In genomic region chr6:90688003-90688402, GRCm38 (mm10) we compare ENCODE assay signal across 28 mouse cellular contexts.
A peak's percentile ranks its signal among the peaks of the same experiment; 100 is the strongest.
DNase-seq lines count a peak whose midpoint lies in the region; ATAC-seq and TF ChIP-seq lines count a peak whose summit lies in the region.
"Had no signal": no experiment of that assay in that cellular context is flagged by ENCODE, and none has a peak within 500 bp of the region (broad histone marks: within the 10 kb centered on the region; RNA-seq: fewer than 3 reads in every experiment).

No protein-coding gene starts in this region.

- peaks cover 76% of the 10 kb centered on the region for H3K4me1 ChIP-seq in heart, embryonic 13.5 days
- H3K4me1 ChIP-seq: midbrain, embryonic 10.5 days; midbrain, embryonic 15.5 days had no signal

- no peak for ATAC-seq in heart, embryonic 13.5 days (ENCODE audit: extremely low read depth, insufficient number of reproducible peaks, low FRiP score, low TSS enrichment)
- ATAC-seq in granulocyte monocyte progenitor cell, adult 5-6 weeks (replicated peaks; ENCODE audit: poor library complexity, severe bottlenecking): peak; percentile 53
- ATAC-seq: activated CD4-positive, CD25-positive, alpha-beta regulatory T cell, adult 4 months; CD4-positive, CD25-positive, alpha-beta regulatory T cell, adult 4 months; forebrain, embryonic 16.5 days; intestine, postnatal 0 days; midbrain, embryonic 15.5 days had no signal

- H3K9me3 ChIP-seq in heart, embryonic 13.5 days: no peaks in the 10 kb centered on the region
- H3K9me3 ChIP-seq: embryonic facial prominence, embryonic 13.5 days; midbrain, embryonic 10.5 days; midbrain, embryonic 15.5 days; neural tube, embryonic 15.5 days had no signal

- peaks cover 97% of the 10 kb centered on the region for H3K36me3 ChIP-seq in heart, embryonic 13.5 days

- H3K4me2 ChIP-seq in heart, embryonic 13.5 days: no peak overlapping the region
- H3K4me2 ChIP-seq: embryonic facial prominence, embryonic 13.5 days; hindbrain, embryonic 14.5 days; midbrain, embryonic 15.5 days; neural tube, embryonic 15.5 days had no signal

- intact Hi-C loops in gastrocnemius, adult 2 months (cut with DNase I): no loop called here
- intact Hi-C loops in gastrocnemius, postnatal 36 days (cut with DNase I): no loop called here

- H3K9ac ChIP-seq in heart, embryonic 13.5 days: peak overlapping the region; percentile 72; the same call in 1 of the 2 replicates
- H3K9ac ChIP-seq: embryonic facial prominence, embryonic 13.5 days; hindbrain, embryonic 14.5 days; liver, embryonic 14.5 days; midbrain, embryonic 15.5 days; neural tube, embryonic 15.5 days had no signal

- 92% methylated on average over 6 of the region's 6 CpGs for WGBS in heart, embryonic 13.5 days

- H3K4me3 ChIP-seq in gastrocnemius, adult 2 months: no peak overlapping the region
- no peak overlapping the region for H3K4me3 ChIP-seq in heart, embryonic 13.5 days
- H3K4me3 ChIP-seq: embryonic facial prominence, embryonic 13.5 days; midbrain, embryonic 10.5 days; midbrain, embryonic 15.5 days; neural tube, embryonic 15.5 days had no signal

- peak overlapping the region; percentile 90 for H3K27ac ChIP-seq in gastrocnemius, adult 2 months
- H3K27ac ChIP-seq in heart, embryonic 13.5 days (replicated peaks): peak overlapping the region; percentile 93
- H3K27ac ChIP-seq: embryonic facial prominence, embryonic 13.5 days; hindbrain, embryonic 14.5 days; liver, embryonic 14.5 days; macrophage; midbrain, embryonic 10.5 days; midbrain, embryonic 15.5 days; neural tube, embryonic 15.5 days had no signal

- H3K27me3 ChIP-seq in heart, embryonic 13.5 days (replicated peaks): no peaks in the 10 kb centered on the region
- H3K27me3 ChIP-seq: embryonic facial prominence, embryonic 13.5 days; midbrain, embryonic 15.5 days; neural tube, embryonic 15.5 days had no signal

- DNase-seq in gastrocnemius, adult 2 months: no peak
- DNase-seq in gastrocnemius, postnatal 36 days: no peak
- DNase-seq in heart, adult 9 months (ENCODE audit: low spot score in 2 of 2): no peak
- peak; percentile 67 for DNase-seq in 416B (ENCODE audit: low read depth)
- no peak for DNase-seq in cerebellum, adult 18-20 months
- DNase-seq: adrenal gland, adult 2 months; cerebellum, adult 9-11 months; gastrocnemius, postnatal 10 days; layer of hippocampus, adult 9-11 months; liver; lung, adult 2 months; lung, postnatal 10 days; retina, postnatal 1 day; right cerebral cortex, postnatal 14 days; thymus, postnatal 4 days had no signal

- no peak for TF ChIP-seq CTCF in gastrocnemius, adult 2 months (IDR thresholded peaks at IDR 0.05)
